Mouse (Mus musculus) olfactory bulb, adult 2 months (tissue): ENCODE measurements around the gene Olfr655. TPM values are rescaled to one million over a fixed set of nuclear protein-coding genes. Genes with fewer than 3 reads are reported as not detected.

Experiments
- H3K27ac ChIP-seq: fragments of 200-500 bp; 2 replicates; pipeline ENCODE4 v1.5.1; 2012; ENCODE audit warnings: low read depth, low read length; ENCODE audit not compliant: insufficient read depth
- H3K4me1 ChIP-seq: fragments of 200-500 bp; 2 replicates; pipeline ENCODE4 v1.6.1; 2012; ENCODE audit warnings: low read length; ENCODE audit not compliant: control insufficient read depth, insufficient read depth
- H3K4me3 ChIP-seq: fragments of 200-500 bp; 2 replicates; pipeline ENCODE4 v1.5.1; 2012; ENCODE audit warnings: mild to moderate bottlenecking, low read depth, low read length, moderate library complexity; ENCODE audit not compliant: insufficient read depth
- CTCF ChIP-seq: fragments of 200-500 bp; IDR thresholded peaks from 2 replicates; pipeline ENCODE4 v1.5.1; 2012; ENCODE audit warnings: low read depth, mild to moderate bottlenecking, low read length, moderate library complexity; ENCODE audit not compliant: insufficient read depth
- POLR2A ChIP-seq: fragments of 200-500 bp; IDR thresholded peaks from 2 replicates; pipeline ENCODE4 v1.6.1; 2012; ENCODE audit warnings: mild to moderate bottlenecking, low read depth, low read length, moderate library complexity; ENCODE audit not compliant: insufficient read depth
- WGBS: fragments of 180-500 bp; shearing (Covaris S2); methylation state at CpG from one replicate; pipeline ENCODE4 v1.1.7; 2018; 5-methylcytosine and 5-hydroxymethylcytosine counted together
- polyA plus RNA-seq: library from polyadenylated mRNA; stranded (reverse); fragments of >200 nt; gene quantifications from 2 replicates; pipeline ENCODE4 v1.2.4, GENCODE M21; 2012; ENCODE audit warnings: low replicate concordance; ENCODE audit not compliant: missing spikeins, insufficient read depth, insufficient read length

Olfr655 gene
- polyA plus RNA-seq, 1 experiment = not detected

- Histone ChIP-seq H3K27ac (no peak within 1 kb of the TSS), H3K4me1 (no peaks in the 10 kb centered on the region), H3K4me3 (no peak within 1 kb of the TSS)
- TF ChIP-seq CTCF (no peak), POLR2A (no peak)
- 72% methylated on average over 2 of the region's 2 CpGs for WGBS
Observed at GRCm38 (mm10) chr7:104577014-104577413, 24.6 kb downstream of the Olfr655 start, which contains the start of gene Olfr653. Olfr653 (plus strand) TSS chr7:104577314.

GRCm38 (mm10) chr7:104560601-104561000 lies 41.0 kb downstream of the Olfr655 start, which contains the start of gene Olfr652:
Olfr652 (plus strand) TSS chr7:104560901.
- no peak within 1 kb of the TSS for H3K4me3 ChIP-seq
- no peak within 1 kb of the TSS for H3K27ac ChIP-seq
- H3K4me1 ChIP-seq = no peaks in the 10 kb centered on the region
- no peak for TF ChIP-seq POLR2A
- TF ChIP-seq CTCF = no peak

- Histone ChIP-seq H3K27ac (no peak overlapping the region), H3K4me1 (no peaks in the 10 kb centered on the region), H3K4me3 (no peak overlapping the region)
- TF ChIP-seq POLR2A = no peak
- no peak for TF ChIP-seq CTCF
- 72% methylated on average over 1 of the region's 1 CpGs for WGBS
Observed at GRCm38 (mm10) chr7:104552700-104553099, 48.9 kb downstream of the Olfr655 start.

- H3K27ac ChIP-seq = no peak within 1 kb of the TSS
Observed at GRCm38 (mm10) chr7:104549833-104550232, 51.7 kb downstream of the Olfr655 start, which contains the start of gene Olfr651. Olfr651 (plus strand) TSS chr7:104550133.

More at GRCm38 (mm10) chr7:104549833-104550232, 51.7 kb downstream of the Olfr655 start, which contains the start of gene Olfr651:
- Histone ChIP-seq H3K4me3 (no peak within 1 kb of the TSS), H3K4me1 (no peaks in the 10 kb centered on the region)
- TF ChIP-seq POLR2A (no peak), CTCF (no peak)
- 62% methylated on average over 5 of the region's 5 CpGs for WGBS

Other genes with a start within 250 kb of the Olfr655 start
- gene Trim12c, start 248.4 kb downstream of the Olfr655 start, polyA plus RNA-seq = not detected in 2 replicates
- gene Trim30b, start 231.9 kb downstream of the Olfr655 start, polyA plus RNA-seq = not detected in 2 replicates
- not detected in 2 replicates for gene Trim30c, start 200.9 kb downstream of the Olfr655 start, polyA plus RNA-seq
- gene Trim30a, start 136.6 kb downstream of the Olfr655 start, polyA plus RNA-seq = not detected in 2 replicates
- not detected in 2 replicates for gene Trim30d, start 93.9 kb downstream of the Olfr655 start, polyA plus RNA-seq
- not detected in 2 replicates for gene Olfr651, start 51.6 kb downstream of the Olfr655 start, polyA plus RNA-seq
- not detected in 2 replicates for gene Olfr652, start 40.9 kb downstream of the Olfr655 start, polyA plus RNA-seq
- gene Olfr653, start 24.5 kb downstream of the Olfr655 start, polyA plus RNA-seq = not detected in 2 replicates
- not detected in 2 replicates for gene Olfr654, start 14.8 kb downstream of the Olfr655 start, polyA plus RNA-seq
- gene Olfr656, start 12.2 kb upstream of the Olfr655 start, polyA plus RNA-seq = not detected in 2 replicates
- gene Olfr657, start 23.0 kb upstream of the Olfr655 start, polyA plus RNA-seq = not detected in 2 replicates
- gene Olfr658, start 45.5 kb upstream of the Olfr655 start, polyA plus RNA-seq = not detected in 2 replicates
- gene Olfr659, start 65.0 kb upstream of the Olfr655 start, polyA plus RNA-seq = not detected in 2 replicates
- not detected in 2 replicates for gene Olfr661, start 84.7 kb upstream of the Olfr655 start, polyA plus RNA-seq
- gene Usp17le, start 175.7 kb upstream of the Olfr655 start, polyA plus RNA-seq = not detected in 2 replicates
- gene Usp17lb, start 240.8 kb upstream of the Olfr655 start, polyA plus RNA-seq = not detected in 2 replicates